Mouse (Mus musculus) cerebellum, adult 2 months (tissue): ENCODE data around the gene Olfr205. TPM values are rescaled to one million over a fixed set of nuclear protein-coding genes. Genes with fewer than 3 reads are reported as not detected.

Experiments used
- DNase-seq, 2 experiments: peaks; one replicate each; pipeline ENCODE4 v3.0.0; 2021
- H3K27ac ChIP-seq: fragments of 200-500 bp; 2 replicates; pipeline ENCODE4 v1.5.1; 2012; ENCODE audit warnings: low read length, control low read depth, inconsistent platforms; ENCODE audit not compliant: insufficient read depth
- H3K27me3 ChIP-seq: fragments of 200-500 bp; 2 replicates; pipeline ENCODE4 v1.6.1; 2012; ENCODE audit warnings: inconsistent platforms, mild to moderate bottlenecking, low read length, moderate library complexity; ENCODE audit not compliant: control insufficient read depth, insufficient read depth
- H3K4me1 ChIP-seq: fragments of 200-500 bp; 2 replicates; pipeline ENCODE4 v1.6.1; 2011; ENCODE audit warnings: low read length; ENCODE audit not compliant: control insufficient read depth, insufficient read depth
- H3K4me3 ChIP-seq: fragments of 200-500 bp; replicated peaks from 2 replicates; pipeline ENCODE3; 2011; ENCODE audit warnings: mild to moderate bottlenecking, low read depth, low read length, control low read depth; ENCODE audit not compliant: insufficient read depth
- CTCF ChIP-seq: fragments of 200-500 bp; IDR thresholded peaks from 2 replicates; pipeline ENCODE4 v1.5.1; 2011; ENCODE audit warnings: low read depth, mild to moderate bottlenecking, control low read depth, low read length, moderate library complexity, borderline replicate concordance; ENCODE audit not compliant: insufficient read depth
- POLR2A ChIP-seq: fragments of 200-500 bp; IDR thresholded peaks from 2 replicates; pipeline ENCODE4 v1.6.1; 2011; ENCODE audit warnings: low read length, control low read depth, borderline replicate concordance; ENCODE audit not compliant: insufficient read depth
- WGBS: fragments of 180-500 bp; shearing (Covaris S2); methylation state at CpG from one replicate; pipeline ENCODE4 v1.1.7; 2018; 5-methylcytosine and 5-hydroxymethylcytosine counted together
- polyA plus RNA-seq: library from polyadenylated mRNA; depleted of rRNA; stranded (reverse); fragments of >200 nt; gene quantifications from 2 replicates; pipeline ENCODE4 v1.2.3, GENCODE M21; 2012; rRNA removed

The Olfr205 gene
- polyA plus RNA-seq, 1 experiment = not detected

DNA sequence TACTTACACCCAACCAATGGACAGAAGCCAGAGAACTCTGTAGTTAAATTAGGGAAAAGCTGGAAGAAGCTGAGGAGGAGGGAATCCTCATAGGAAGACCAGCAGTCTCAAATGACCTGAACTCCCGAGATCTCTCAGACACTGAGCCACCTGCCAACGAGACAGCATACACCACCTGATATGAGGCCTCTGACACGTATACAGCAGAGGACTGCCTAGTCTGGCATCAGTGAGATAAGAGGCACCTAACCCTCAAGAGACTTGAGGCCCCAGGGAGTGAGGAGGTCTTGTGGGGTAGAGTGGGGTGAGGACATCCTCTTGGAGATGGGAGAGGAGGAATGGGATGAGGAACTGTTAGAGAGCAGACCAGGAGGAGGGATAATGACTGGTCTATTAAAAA lies 50.4 kb downstream of the Olfr205 start:
- WGBS = 69% methylated on average over 3 of the region's 3 CpGs
- DNase-seq = no peak

More for the DNA sequence above, 50.4 kb downstream of the Olfr205 start:
- Histone ChIP-seq H3K4me3 (no peak overlapping the region), H3K27me3 (no peaks in the 10 kb centered on the region), H3K4me1 (no peaks in the 10 kb centered on the region), H3K27ac (no peak overlapping the region)
- TF ChIP-seq CTCF (no peak), POLR2A (no peak)

Other genes with a start within 250 kb of the Olfr205 start
- gene Olfr191, start 241.3 kb downstream of the Olfr205 start, polyA plus RNA-seq = not detected in 2 replicates
- not detected in 2 replicates for gene Olfr193, start 219.3 kb downstream of the Olfr205 start, polyA plus RNA-seq
- gene Olfr194, start 210.1 kb downstream of the Olfr205 start, polyA plus RNA-seq = not detected in 2 replicates
- not detected in 2 replicates for gene Olfr195, start 184.1 kb downstream of the Olfr205 start, polyA plus RNA-seq
- gene Olfr196, start 160.7 kb downstream of the Olfr205 start, polyA plus RNA-seq = not detected in 2 replicates
- gene Olfr198, start 127.6 kb downstream of the Olfr205 start, polyA plus RNA-seq = not detected in 2 replicates
- gene Olfr199, start 111.4 kb downstream of the Olfr205 start, polyA plus RNA-seq = not detected in 2 replicates
- not detected in 2 replicates for gene Olfr201, start 58.5 kb downstream of the Olfr205 start, polyA plus RNA-seq
- not detected in 2 replicates for gene Olfr202, start 44.3 kb downstream of the Olfr205 start, polyA plus RNA-seq
- not detected in 2 replicates for gene Olfr203, start 32.3 kb downstream of the Olfr205 start, polyA plus RNA-seq
- 0.02 TPM in 1 of 2 replicates, not detected in the other for gene Olfr204, start 12.9 kb downstream of the Olfr205 start, polyA plus RNA-seq
- not detected in 2 replicates for gene Olfr206, start 18.1 kb upstream of the Olfr205 start, polyA plus RNA-seq
- gene Olfr209, start 32.9 kb upstream of the Olfr205 start, polyA plus RNA-seq = not detected in 2 replicates
- 0.02 TPM in 1 of 2 replicates, not detected in the other for gene Gabrr3, start 76.2 kb upstream of the Olfr205 start, polyA plus RNA-seq
- 5.2 and 5.5 TPM in 2 replicates for gene Riox2, start 140.6 kb upstream of the Olfr205 start, polyA plus RNA-seq